Mouse (Mus musculus): Measurements from ENCODE around the gene Bcorl1.

Gene Bcorl1

DNA sequence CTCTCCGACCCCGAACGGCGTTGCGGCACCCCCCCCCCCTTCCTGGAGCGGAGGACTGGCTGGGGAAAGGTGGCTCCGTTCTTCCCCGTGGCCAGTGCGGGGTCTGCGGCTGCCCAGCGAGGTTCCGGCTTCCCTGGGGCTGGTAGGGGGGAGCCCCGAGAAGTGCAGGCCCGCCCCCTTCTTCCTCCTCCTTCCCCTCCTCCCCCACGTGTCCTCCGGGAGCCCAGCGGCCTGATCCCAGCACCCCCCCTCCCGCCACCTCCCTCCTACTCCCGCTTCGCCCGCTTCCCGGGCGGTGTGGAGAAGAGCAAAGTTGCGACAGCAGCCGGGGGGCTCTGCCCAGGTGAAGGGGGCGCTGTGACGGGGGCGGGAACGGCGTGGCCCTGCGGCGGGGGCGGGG, at the start of gene Bcorl1:
Gene Bcorl1, plus strand, starts transcription at position 218 of the 400 bp plus-strand sequence.
- no peak for DNase-seq (ENCODE audit: low read depth, low spot score)

DNA sequence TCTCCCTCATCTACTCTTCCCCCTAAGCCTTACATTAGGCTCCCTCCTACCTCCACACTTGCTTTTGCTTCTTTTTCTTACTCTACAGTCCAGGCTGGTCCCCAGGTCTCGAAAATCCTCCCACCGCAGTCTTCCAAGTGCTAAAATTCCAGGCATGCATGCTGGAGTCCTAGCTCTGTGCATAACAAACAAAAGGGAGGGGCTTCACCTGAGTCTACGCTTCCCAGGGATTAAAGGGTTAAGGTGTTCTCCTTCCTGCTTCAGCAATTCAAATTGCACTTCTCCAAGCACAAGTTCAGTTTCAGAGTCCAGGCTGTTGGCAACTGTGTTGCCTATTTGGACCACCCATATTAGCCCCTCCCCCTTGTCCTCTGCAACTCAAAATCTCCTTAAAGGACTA, 49.7 kb upstream of the Bcorl1 start:
- DNase-seq (ENCODE audit: low read depth, low spot score), result no peak

- no peak for DNase-seq (ENCODE audit: low read depth, low spot score)
Observed at GRCm38 (mm10) chrX:48305356-48305755, 35.8 kb upstream of the Bcorl1 start.

- DNase-seq (ENCODE audit: low read depth, low spot score), result no peak
Observed at GRCm38 (mm10) chrX:48310706-48311517, 30.2 kb upstream of the Bcorl1 start.

DNA sequence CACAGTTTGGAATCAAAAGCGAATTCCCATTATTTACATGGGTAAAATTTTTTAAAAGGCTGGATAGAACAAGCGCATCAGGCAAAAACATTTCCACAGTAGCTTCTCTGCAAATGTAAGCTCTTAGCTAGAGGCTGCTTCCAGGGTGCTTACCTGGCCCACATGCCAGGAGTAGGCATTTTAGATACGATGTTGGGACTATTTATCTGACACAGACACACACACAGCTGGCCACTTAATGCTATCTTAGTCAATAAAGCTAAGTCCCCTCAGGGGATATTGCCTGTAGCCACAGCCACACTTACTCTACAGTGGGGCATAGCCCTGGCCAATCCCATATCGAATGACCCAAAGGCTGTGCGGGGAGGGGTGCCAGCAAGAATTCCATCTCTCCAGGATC, 29.4 kb upstream of the Bcorl1 start:
- DNase-seq (ENCODE audit: low read depth, low spot score), result no peak

DNA sequence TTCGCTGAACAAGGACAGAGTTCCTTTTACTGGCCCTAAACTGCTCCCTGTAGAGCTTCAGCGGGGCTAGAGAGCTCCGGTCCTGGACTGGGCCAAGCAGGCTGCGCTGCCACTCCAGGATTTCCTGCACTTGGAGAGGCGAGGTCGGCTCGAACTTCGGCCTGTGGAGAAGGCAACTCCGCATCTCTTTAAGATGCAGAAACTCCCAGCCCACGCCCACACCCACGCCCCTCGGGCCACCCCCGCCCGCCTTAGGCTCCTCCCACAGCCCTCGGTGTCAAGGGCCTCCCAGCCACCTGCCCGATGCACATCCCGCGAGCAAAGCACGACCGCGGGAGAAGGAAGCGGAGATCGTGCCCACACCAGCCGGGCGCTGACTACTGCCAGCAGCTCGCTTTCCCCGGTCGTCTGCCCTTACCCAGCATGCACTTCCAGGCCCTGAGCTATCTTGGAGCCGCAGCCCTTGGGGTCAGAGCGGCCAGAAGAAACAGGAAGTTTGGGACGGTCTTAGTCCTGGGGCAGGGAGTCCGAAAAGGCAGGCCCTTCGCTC, 26.6 kb upstream of the Bcorl1 start:
- peak; percentile 58 for DNase-seq (ENCODE audit: low read depth, low spot score)

- no peak for DNase-seq (ENCODE audit: low read depth, low spot score)
Observed at GRCm38 (mm10) chrX:48317444-48317843, 23.7 kb upstream of the Bcorl1 start.

DNA sequence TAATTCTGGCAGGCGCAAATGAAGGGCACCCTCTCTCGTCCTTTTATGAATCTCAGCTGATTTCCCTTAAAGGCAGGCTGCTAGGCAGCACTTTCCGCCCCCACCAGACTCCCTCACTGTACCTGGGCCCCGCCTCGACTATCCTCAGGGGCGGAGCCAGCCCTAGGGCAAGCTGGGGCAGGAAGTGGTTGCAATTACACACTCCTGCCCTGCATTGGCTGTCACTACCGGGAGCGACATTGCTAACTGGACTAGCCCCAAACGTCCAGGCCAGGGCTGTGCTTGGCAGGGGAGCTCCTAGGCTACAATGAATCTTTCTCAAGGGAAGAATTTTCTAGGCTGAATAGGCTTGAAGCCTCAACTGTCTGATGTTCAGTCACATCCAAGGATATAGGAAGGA, 23.0 kb upstream of the Bcorl1 start:
- DNase-seq (ENCODE audit: low read depth, low spot score), result no peak

GRCm38 (mm10) chrX:48340441-48341049, 613 bp upstream of the Bcorl1 start:
- no peak for DNase-seq (ENCODE audit: low read depth, low spot score)

DNA sequence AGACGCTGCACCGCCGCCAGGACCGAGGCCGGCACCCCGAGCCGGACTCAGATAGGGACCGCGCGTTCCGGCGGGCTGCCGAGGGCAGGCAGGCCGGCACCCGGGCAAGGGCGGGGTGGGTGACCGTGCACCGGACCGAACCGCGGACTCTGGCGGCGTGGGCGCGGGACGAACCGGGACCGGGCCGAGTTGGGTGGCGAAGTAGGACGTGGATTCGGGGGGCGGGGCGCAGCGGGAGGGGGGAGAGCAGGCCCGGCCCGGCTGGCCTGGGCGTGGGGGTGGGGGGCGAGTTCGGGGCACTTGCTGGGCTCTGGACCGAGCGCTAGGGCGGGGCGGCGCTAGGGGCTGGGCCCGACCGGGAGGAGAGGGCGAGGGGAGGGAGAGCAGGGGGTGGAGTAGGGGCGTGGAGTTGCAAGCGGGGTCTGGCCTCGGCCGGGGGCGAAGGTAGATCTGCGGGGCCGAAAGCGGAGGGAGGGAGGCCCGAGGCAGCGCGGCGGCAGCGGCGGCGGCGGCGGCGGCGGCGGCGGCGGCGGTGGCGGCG, 533 bp downstream of the Bcorl1 start:
- DNase-seq (ENCODE audit: low read depth, low spot score), result no peak

DNA sequence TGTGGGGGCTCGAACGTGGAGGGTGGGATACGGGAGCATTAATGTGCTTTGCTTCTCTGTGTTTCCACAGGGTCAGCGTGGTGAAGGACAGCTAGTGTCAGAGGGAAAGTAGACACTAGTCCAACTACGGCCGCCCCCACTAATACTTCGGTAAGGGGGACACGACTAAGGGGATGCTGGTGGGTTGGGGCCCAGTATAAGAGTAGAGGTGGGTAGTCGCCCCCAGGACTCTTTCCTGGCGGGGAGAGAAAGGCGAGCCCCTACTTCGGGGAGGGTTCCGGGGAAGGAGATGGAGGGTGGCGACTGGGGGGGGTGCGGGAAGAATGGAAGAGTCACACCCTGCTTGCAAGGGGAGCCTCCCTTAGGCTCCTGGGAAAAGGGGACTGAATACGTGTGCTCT, 1.6 kb downstream of the Bcorl1 start:
- DNase-seq (ENCODE audit: low read depth, low spot score), result no peak

- DNase-seq (ENCODE audit: low read depth, low spot score), result peak; percentile 87
Observed at GRCm38 (mm10) chrX:48343461-48343952, 2.3 kb downstream of the Bcorl1 start.

DNA sequence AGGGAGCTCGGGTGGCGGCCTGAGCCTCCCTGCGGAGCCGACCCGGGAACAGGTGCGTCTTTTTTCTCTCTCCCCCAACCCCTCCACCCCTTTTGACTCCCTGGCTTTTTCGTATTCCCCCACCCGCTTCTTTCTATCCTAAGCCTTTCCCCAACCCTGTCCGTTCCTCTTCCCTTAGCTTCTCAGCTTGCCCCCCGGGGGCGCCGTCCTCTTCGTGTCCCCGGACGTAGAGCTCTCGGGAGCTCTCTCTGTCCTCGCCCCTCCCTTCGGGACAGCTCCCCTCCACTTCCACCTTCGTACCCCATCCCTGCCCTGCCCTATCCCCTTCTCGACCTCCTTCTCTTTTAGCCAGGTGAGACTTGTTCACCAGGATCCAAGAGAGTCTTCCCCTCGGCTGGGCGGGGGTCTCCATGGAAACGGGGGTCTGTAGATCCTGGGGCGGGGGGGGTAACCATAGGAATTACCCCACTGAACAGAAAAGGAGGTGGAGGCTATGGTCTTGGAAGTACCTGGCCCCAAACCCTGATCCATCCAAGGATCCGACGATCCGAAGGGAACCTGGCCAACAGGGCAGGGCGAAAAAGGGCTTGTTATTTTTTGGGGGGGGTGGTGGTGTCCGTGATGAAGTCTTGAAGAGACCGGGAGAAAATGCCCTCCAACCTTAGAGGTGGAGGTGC, 2.9 kb downstream of the Bcorl1 start:
- no peak for DNase-seq (ENCODE audit: low read depth, low spot score)

- DNase-seq (ENCODE audit: low read depth, low spot score), result no peak
Observed at GRCm38 (mm10) chrX:48344643-48345384, 3.7 kb downstream of the Bcorl1 start.

- DNase-seq (ENCODE audit: low read depth, low spot score), result no peak
Observed at GRCm38 (mm10) chrX:48345385-48345932, 4.3 kb downstream of the Bcorl1 start.

GRCm38 (mm10) chrX:48355346-48355745, 14.2 kb downstream of the Bcorl1 start:
- DNase-seq (ENCODE audit: low read depth, low spot score), result no peak

DNA sequence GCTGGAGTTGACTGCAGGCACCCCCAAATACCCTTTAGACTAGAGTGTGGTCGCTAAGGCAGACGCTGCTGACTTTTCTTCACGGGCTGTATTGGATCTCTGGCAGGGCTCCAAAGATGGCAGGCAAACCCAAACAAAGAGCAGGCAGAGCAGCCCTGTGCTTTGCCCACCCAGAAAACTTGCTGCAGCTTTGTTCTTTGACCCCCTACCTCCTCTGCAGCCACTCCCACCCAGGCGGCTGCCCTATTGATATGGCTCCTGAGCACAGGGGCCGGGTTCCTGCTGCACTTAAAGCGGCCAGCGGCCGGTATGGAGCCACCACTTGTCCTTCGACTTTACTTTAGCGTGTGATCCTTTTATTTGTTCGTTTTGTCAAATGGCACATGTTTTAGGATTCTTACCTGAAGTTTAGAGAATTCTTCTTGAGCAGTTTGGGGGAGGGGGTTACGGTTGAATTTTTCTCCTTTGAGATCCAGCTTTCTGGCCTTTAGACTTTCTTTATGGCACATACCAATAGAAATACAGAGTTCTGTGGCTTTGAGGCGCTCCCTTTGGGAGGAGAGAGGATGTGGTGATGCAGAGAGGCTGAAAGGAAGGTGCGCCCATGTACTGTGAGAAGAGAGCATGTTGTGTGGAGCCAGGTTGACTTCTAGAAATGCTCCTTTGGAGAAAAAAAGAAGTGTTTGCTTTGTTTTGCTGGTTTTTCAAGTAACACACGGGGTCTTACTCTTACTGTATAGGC, 24.8 kb downstream of the Bcorl1 start:
- no peak for DNase-seq (ENCODE audit: low read depth, low spot score)

GRCm38 (mm10) chrX:48367841-48368240, 26.7 kb downstream of the Bcorl1 start:
- DNase-seq (ENCODE audit: low read depth, low spot score), result no peak

GRCm38 (mm10) chrX:48383643-48384042, 42.5 kb downstream of the Bcorl1 start:
- DNase-seq (ENCODE audit: low read depth, low spot score), result no peak

DNA sequence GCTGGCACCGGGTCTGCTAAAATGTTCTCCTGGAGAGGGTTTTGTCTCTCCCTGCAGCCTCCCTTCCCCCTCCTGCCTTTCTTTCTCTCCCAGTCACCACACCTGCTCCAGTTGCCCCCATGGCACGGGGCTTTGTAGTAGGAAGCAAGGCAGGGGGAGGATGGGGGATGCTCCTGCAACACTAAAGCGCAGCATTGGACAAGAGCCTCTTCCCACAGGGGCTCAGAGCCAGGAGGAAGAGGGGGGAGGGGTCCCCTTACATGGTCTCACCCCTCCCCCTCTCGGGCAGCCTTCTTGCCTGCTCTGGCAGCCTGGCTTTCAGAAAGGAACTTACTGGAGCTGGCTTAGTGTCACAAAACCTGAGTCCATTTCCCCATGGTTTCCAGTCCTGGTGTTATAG, 44.8 kb downstream of the Bcorl1 start:
- DNase-seq (ENCODE audit: low read depth, low spot score), result no peak

Measured in skeletal muscle tissue, adult 2 months (tissue).